Mouse (Mus musculus): ENCODE data around the gene Atp9a. TPM values are rescaled to one million over a fixed set of nuclear protein-coding genes. Genes with fewer than 3 reads are reported as not detected.

The Atp9a gene
- polyA plus RNA-seq, 1 experiment from 2014 or later = 23.0 TPM

GRCm38 (mm10) chr2:168710979-168711378, 31.2 kb downstream of the Atp9a start:
- 68% methylated on average over 3 of the region's 3 CpGs for WGBS
- Histone ChIP-seq H3K36me3 (peaks cover 27% of the 10 kb centered on the region), H3K27ac (no peak overlapping the region), H3K4me3 (no peak overlapping the region), H3K4me2 (no peak overlapping the region), H3K4me1 (peaks cover 6% of the 10 kb centered on the region; the same call in 1 of the 2 replicates), H3K9ac (no peak overlapping the region), H3K9me3 (no peaks in the 10 kb centered on the region), H3K27me3 (no peaks in the 10 kb centered on the region)
- ATAC-seq (ENCODE audit: insufficient number of reproducible peaks, insufficient read depth, low FRiP score, low TSS enrichment, low read depth) = no peak

- no peak overlapping the region for H3K4me3 ChIP-seq
- H3K4me1 ChIP-seq = peaks cover 4% of the 10 kb centered on the region; the same call in 1 of the 2 replicates
- no peak overlapping the region for H3K4me2 ChIP-seq
- no peak overlapping the region for H3K9ac ChIP-seq
- WGBS = 36% methylated on average over 9 of the region's 9 CpGs
- no peak for ATAC-seq (ENCODE audit: insufficient number of reproducible peaks, insufficient read depth, low FRiP score, low TSS enrichment, low read depth)
- H3K9me3 ChIP-seq = no peaks in the 10 kb centered on the region
- H3K27ac ChIP-seq = no peak overlapping the region
- H3K27me3 ChIP-seq = no peaks in the 10 kb centered on the region
- H3K36me3 ChIP-seq = peaks cover 55% of the 10 kb centered on the region
Measured at GRCm38 (mm10) chr2:168707766-168708165, 34.4 kb downstream of the Atp9a start.

GRCm38 (mm10) chr2:168702266-168702665, 39.9 kb downstream of the Atp9a start:
- H3K9ac ChIP-seq = no peak overlapping the region
- 55% methylated on average over 13 of the region's 13 CpGs for WGBS
- no peaks in the 10 kb centered on the region for H3K27me3 ChIP-seq
- ATAC-seq (ENCODE audit: insufficient number of reproducible peaks, insufficient read depth, low FRiP score, low TSS enrichment, low read depth) = no peak
- H3K36me3 ChIP-seq = peaks cover 64% of the 10 kb centered on the region
- H3K4me3 ChIP-seq = no peak overlapping the region
- no peak overlapping the region for H3K27ac ChIP-seq
- H3K4me2 ChIP-seq = no peak overlapping the region
- no peaks in the 10 kb centered on the region for H3K4me1 ChIP-seq
- H3K9me3 ChIP-seq = no peaks in the 10 kb centered on the region

GRCm38 (mm10) chr2:168695027-168695403, 47.2 kb downstream of the Atp9a start:
- 77% methylated on average over 7 of the region's 7 CpGs for WGBS

GRCm38 (mm10) chr2:168694379-168695026, 47.7 kb downstream of the Atp9a start:
- Histone ChIP-seq H3K9me3 (0 out of 2 replicates have a peak, but pooled peaks cover 4% of the 10 kb centered on the region), H3K27ac (no peak overlapping the region; the same call in 1 of the 2 replicates), H3K27me3 (no peaks in the 10 kb centered on the region), H3K4me3 (no peak overlapping the region), H3K36me3 (peaks cover 22% of the 10 kb centered on the region), H3K4me1 (peaks cover 12% of the 10 kb centered on the region), H3K4me2 (peak overlapping the region; percentile 20; the same call in 1 of the 2 replicates), H3K9ac (no peak overlapping the region)
- ATAC-seq (ENCODE audit: insufficient number of reproducible peaks, insufficient read depth, low FRiP score, low TSS enrichment, low read depth) = no peak
- WGBS = 8% methylated on average over 27 of the region's 27 CpGs

More at GRCm38 (mm10) chr2:168695027-168695403, 47.2 kb downstream of the Atp9a start:
- no peak for ATAC-seq (ENCODE audit: insufficient number of reproducible peaks, insufficient read depth, low FRiP score, low TSS enrichment, low read depth)
- 0 out of 2 replicates have a peak, but pooled peaks cover 4% of the 10 kb centered on the region for H3K9me3 ChIP-seq
- no peak overlapping the region for H3K4me3 ChIP-seq
- peaks cover 12% of the 10 kb centered on the region for H3K4me1 ChIP-seq
- no peak overlapping the region; the same call in 1 of the 2 replicates for H3K4me2 ChIP-seq
- H3K27me3 ChIP-seq = no peaks in the 10 kb centered on the region
- H3K36me3 ChIP-seq = peaks cover 23% of the 10 kb centered on the region
- no peak overlapping the region for H3K9ac ChIP-seq
- no peak overlapping the region; the same call in 1 of the 2 replicates for H3K27ac ChIP-seq

GRCm38 (mm10) chr2:168691774-168692173, 50.4 kb downstream of the Atp9a start:
- Histone ChIP-seq H3K4me2 (no peak overlapping the region), H3K27ac (no peak overlapping the region), H3K27me3 (no peaks in the 10 kb centered on the region), H3K4me3 (no peak overlapping the region), H3K36me3 (peaks cover 17% of the 10 kb centered on the region), H3K4me1 (peaks cover 12% of the 10 kb centered on the region), H3K9ac (no peak overlapping the region), H3K9me3 (0 out of 2 replicates have a peak, but pooled peaks cover 4% of the 10 kb centered on the region)
- WGBS = 46% methylated on average over 6 of the region's 6 CpGs
- no peak for ATAC-seq (ENCODE audit: insufficient number of reproducible peaks, insufficient read depth, low FRiP score, low TSS enrichment, low read depth)

GRCm38 (mm10) chr2:168687326-168687725, 54.9 kb downstream of the Atp9a start:
- H3K27me3 ChIP-seq = no peaks in the 10 kb centered on the region
- no peaks in the 10 kb centered on the region for H3K9me3 ChIP-seq
- ATAC-seq (ENCODE audit: insufficient number of reproducible peaks, insufficient read depth, low FRiP score, low TSS enrichment, low read depth) = no peak
- no peak overlapping the region for H3K9ac ChIP-seq
- H3K4me3 ChIP-seq = no peak overlapping the region
- H3K4me2 ChIP-seq = no peak overlapping the region
- WGBS = 81% methylated on average over 12 of the region's 12 CpGs
- peaks cover 17% of the 10 kb centered on the region for H3K36me3 ChIP-seq
- 0 out of 2 replicates have a peak, but pooled peaks cover 6% of the 10 kb centered on the region for H3K4me1 ChIP-seq
- no peak overlapping the region for H3K27ac ChIP-seq

- H3K27ac ChIP-seq = no peak overlapping the region
- H3K27me3 ChIP-seq = no peaks in the 10 kb centered on the region
- H3K9me3 ChIP-seq = no peaks in the 10 kb centered on the region
- WGBS = 95% methylated on average over 9 of the region's 9 CpGs
- no peak for ATAC-seq (ENCODE audit: insufficient number of reproducible peaks, insufficient read depth, low FRiP score, low TSS enrichment, low read depth)
- H3K36me3 ChIP-seq = peaks cover 31% of the 10 kb centered on the region
- H3K4me2 ChIP-seq = no peak overlapping the region
- no peak overlapping the region for H3K9ac ChIP-seq
- 0 out of 2 replicates have a peak, but pooled peaks cover 6% of the 10 kb centered on the region for H3K4me1 ChIP-seq
- H3K4me3 ChIP-seq = no peak overlapping the region
Measured at GRCm38 (mm10) chr2:168685909-168686308, 56.3 kb downstream of the Atp9a start.

GRCm38 (mm10) chr2:168684695-168685094, 57.5 kb downstream of the Atp9a start:
- H3K27ac ChIP-seq = no peak overlapping the region
- no peak for ATAC-seq (ENCODE audit: insufficient number of reproducible peaks, insufficient read depth, low FRiP score, low TSS enrichment, low read depth)
- WGBS = 70% methylated on average over 3 of the region's 3 CpGs
- H3K4me3 ChIP-seq = no peak overlapping the region
- H3K36me3 ChIP-seq = peaks cover 36% of the 10 kb centered on the region
- H3K9me3 ChIP-seq = peaks cover under 1% of the 10 kb centered on the region; the same call in 1 of the 2 replicates
- no peak overlapping the region for H3K9ac ChIP-seq
- H3K27me3 ChIP-seq = no peaks in the 10 kb centered on the region
- H3K4me1 ChIP-seq = 0 out of 2 replicates have a peak, but pooled peaks cover 6% of the 10 kb centered on the region
- H3K4me2 ChIP-seq = no peak overlapping the region

GRCm38 (mm10) chr2:168683520-168684150, 58.6 kb downstream of the Atp9a start:
- Histone ChIP-seq H3K4me3 (no peak overlapping the region), H3K27ac (no peak overlapping the region)
- 47% methylated on average over 15 of the region's 15 CpGs for WGBS

GRCm38 (mm10) chr2:168682721-168683120, 59.5 kb downstream of the Atp9a start:
- no peak overlapping the region for H3K9ac ChIP-seq
- WGBS = 86% methylated on average over 2 of the region's 2 CpGs
- H3K36me3 ChIP-seq = peaks cover 56% of the 10 kb centered on the region
- no peak overlapping the region for H3K4me3 ChIP-seq
- H3K4me2 ChIP-seq = no peak overlapping the region
- H3K27ac ChIP-seq = no peak overlapping the region
- no peaks in the 10 kb centered on the region for H3K27me3 ChIP-seq
- ATAC-seq (ENCODE audit: insufficient number of reproducible peaks, insufficient read depth, low FRiP score, low TSS enrichment, low read depth) = no peak
- H3K9me3 ChIP-seq = peaks cover 3% of the 10 kb centered on the region; the same call in 1 of the 2 replicates
- H3K4me1 ChIP-seq = peaks cover 8% of the 10 kb centered on the region; the same call in 1 of the 2 replicates

More at GRCm38 (mm10) chr2:168683520-168684150, 58.6 kb downstream of the Atp9a start:
- H3K4me1 ChIP-seq = 0 out of 2 replicates have a peak, but pooled peaks cover 6% of the 10 kb centered on the region
- no peak overlapping the region for H3K4me2 ChIP-seq
- H3K36me3 ChIP-seq = peaks cover 47% of the 10 kb centered on the region
- H3K9me3 ChIP-seq = peaks cover 3% of the 10 kb centered on the region; the same call in 1 of the 2 replicates
- H3K9ac ChIP-seq = no peak overlapping the region
- no peak for ATAC-seq (ENCODE audit: insufficient number of reproducible peaks, insufficient read depth, low FRiP score, low TSS enrichment, low read depth)
- no peaks in the 10 kb centered on the region for H3K27me3 ChIP-seq

Measured in embryonic facial prominence, embryonic 13.5 days (tissue).